Mouse (Mus musculus): ENCODE measurements around the gene Rccd1. TPM values are rescaled to one million over a fixed set of nuclear protein-coding genes. Genes with fewer than 3 reads are reported as not detected.

Gene Rccd1
- polyA plus RNA-seq, 1 experiment from 2014 or later, result 3.4 TPM

DNA sequence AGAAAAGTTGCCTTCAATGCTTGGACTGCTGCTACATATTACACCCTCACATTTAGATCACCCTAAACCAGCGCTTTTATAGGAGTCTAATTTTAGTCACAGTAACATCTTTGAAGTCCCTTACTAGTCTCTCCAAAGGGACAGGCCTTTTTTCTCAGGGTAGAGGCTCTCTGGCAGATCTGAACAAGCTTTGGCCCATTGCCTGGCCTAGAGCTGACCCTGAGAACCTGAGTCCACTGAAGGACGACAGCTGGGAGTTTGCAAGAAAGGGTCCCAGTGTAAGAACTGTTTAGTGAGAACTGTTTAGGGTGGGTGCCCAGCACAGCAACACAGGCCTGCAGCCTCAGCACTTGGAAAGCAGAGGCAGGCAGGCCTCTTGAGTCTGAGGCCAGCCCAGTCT is 41.5 kb upstream of the Rccd1 start:
- DNase-seq (ENCODE audit: low spot score) (peak; percentile 43), ATAC-seq (no peak)
- TF ChIP-seq CTCF (IDR thresholded peaks at IDR 0.05) (no peak), EP300 (IDR thresholded peaks at IDR 0.05) (no peak)
- WGBS, result 71% methylated on average over 2 of the region's 2 CpGs
- Histone ChIP-seq H3K27me3 (replicated peaks; ENCODE audit: insufficient read depth, low read length) (no peaks in the 10 kb centered on the region), H3K4me2 (replicated peaks; ENCODE audit: low read depth, low read length) (no peak overlapping the region), H3K9me3 (ENCODE audit: low read length) (no peaks in the 10 kb centered on the region), H3K36me3 (ENCODE audit: insufficient read depth, low read length) (peaks cover 28% of the 10 kb centered on the region), H3K27ac (ENCODE audit: low read length) (no peak overlapping the region), H3K4me1 (ENCODE audit: insufficient read depth, low read depth, low read length) (peaks cover 8% of the 10 kb centered on the region), H3K9ac (replicated peaks; ENCODE audit: low read depth) (no peak overlapping the region), H3K4me3 (ENCODE audit: low read depth, low read length) (no peak overlapping the region)

DNA sequence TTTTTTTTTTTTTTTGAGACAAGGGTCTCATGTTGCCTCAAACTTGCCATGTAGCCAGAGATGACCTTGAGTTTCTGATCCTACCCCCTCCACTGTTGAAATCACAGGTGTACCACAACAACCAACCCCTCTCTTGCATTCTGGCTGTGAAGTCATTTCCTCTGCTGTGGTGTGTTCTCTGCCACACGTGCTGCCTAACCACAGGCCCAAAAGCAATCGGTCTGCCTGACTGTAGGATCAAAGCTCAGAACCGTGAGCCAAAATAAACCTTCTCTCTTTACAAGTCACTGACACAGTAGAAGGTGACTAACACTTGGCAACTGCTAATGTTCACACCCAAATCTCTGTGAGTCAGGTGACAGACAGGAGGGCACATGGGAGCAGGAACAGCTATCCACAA is 36.2 kb upstream of the Rccd1 start:
- Histone ChIP-seq H3K4me2 (replicated peaks; ENCODE audit: low read depth, low read length) (no peak overlapping the region), H3K36me3 (ENCODE audit: insufficient read depth, low read length) (peaks cover 46% of the 10 kb centered on the region), H3K9me3 (ENCODE audit: low read length) (no peaks in the 10 kb centered on the region), H3K27me3 (replicated peaks; ENCODE audit: insufficient read depth, low read length) (no peaks in the 10 kb centered on the region), H3K4me3 (ENCODE audit: low read depth, low read length) (no peak overlapping the region), H3K4me1 (ENCODE audit: insufficient read depth, low read depth, low read length) (no peaks in the 10 kb centered on the region), H3K9ac (replicated peaks; ENCODE audit: low read depth) (no peak overlapping the region), H3K27ac (ENCODE audit: low read length) (no peak overlapping the region)
- no peak for DNase-seq (ENCODE audit: low spot score)
- TF ChIP-seq CTCF (IDR thresholded peaks at IDR 0.05) (no peak), EP300 (IDR thresholded peaks at IDR 0.05) (no peak)
- WGBS, result 49% methylated on average over 3 of the region's 3 CpGs
- no peak for ATAC-seq

DNA sequence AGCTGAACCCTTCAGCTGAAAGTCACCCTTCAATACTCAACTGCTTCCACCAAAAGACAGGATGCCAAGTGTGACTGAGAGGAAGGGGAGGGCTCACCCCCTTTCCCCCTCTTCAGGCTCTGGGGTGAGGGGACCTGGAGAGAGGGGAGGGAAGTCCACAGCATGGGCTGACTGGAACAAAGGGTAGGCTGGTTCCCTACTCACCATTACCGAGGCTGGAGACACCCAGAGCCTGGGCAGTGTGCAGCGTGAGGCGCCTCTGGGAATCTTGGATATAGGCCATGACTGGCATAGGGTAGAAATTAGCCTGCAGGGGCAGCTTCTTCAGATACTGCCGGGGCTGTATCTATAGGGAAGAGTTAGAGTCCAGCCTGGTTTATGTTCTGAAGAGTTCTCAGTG is 33.8 kb upstream of the Rccd1 start:
- Histone ChIP-seq H3K9ac (replicated peaks; ENCODE audit: low read depth) (no peak overlapping the region), H3K27ac (ENCODE audit: low read length) (no peak overlapping the region), H3K4me3 (ENCODE audit: low read depth, low read length) (no peak overlapping the region), H3K27me3 (replicated peaks; ENCODE audit: insufficient read depth, low read length) (no peaks in the 10 kb centered on the region), H3K4me2 (replicated peaks; ENCODE audit: low read depth, low read length) (no peak overlapping the region), H3K36me3 (ENCODE audit: insufficient read depth, low read length) (peaks cover 33% of the 10 kb centered on the region), H3K9me3 (ENCODE audit: low read length) (no peaks in the 10 kb centered on the region), H3K4me1 (ENCODE audit: insufficient read depth, low read depth, low read length) (no peaks in the 10 kb centered on the region)
- WGBS, result 73% methylated on average over 4 of the region's 4 CpGs
- DNase-seq (ENCODE audit: low spot score) (no peak), ATAC-seq (no peak)
- no peak for TF ChIP-seq CTCF (IDR thresholded peaks at IDR 0.05)
- no peak for TF ChIP-seq EP300 (IDR thresholded peaks at IDR 0.05)

DNA sequence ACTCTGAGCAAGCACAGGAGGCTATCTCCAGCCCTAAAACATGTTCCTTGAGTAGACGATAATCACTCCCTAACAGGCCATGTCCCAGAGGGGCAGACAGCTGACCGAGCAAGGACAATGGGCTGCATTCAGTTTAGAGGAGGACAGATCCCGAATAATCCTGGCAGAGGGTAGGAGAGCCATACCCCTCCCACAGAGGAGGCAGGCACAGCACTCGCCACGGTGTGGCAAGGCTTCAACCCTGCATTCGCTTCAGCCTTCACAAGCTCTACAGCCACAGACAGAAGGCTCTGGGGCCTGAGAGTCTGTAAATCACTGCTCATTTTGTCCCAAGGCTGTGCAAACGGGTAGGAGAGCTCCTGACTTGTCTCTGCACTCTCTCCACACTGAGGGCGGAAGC is 32.9 kb upstream of the Rccd1 start:
- ATAC-seq, result no peak
- no peak overlapping the region for H3K4me2 ChIP-seq (replicated peaks; ENCODE audit: low read depth, low read length)
- no peaks in the 10 kb centered on the region for H3K9me3 ChIP-seq (ENCODE audit: low read length)
- H3K27me3 ChIP-seq (replicated peaks; ENCODE audit: insufficient read depth, low read length), result no peaks in the 10 kb centered on the region
- TF ChIP-seq EP300 (IDR thresholded peaks at IDR 0.05) (no peak), CTCF (IDR thresholded peaks at IDR 0.05) (no peak)
- H3K9ac ChIP-seq (replicated peaks; ENCODE audit: low read depth), result no peak overlapping the region
- H3K4me3 ChIP-seq (ENCODE audit: low read depth, low read length), result no peak overlapping the region
- no peak for DNase-seq (ENCODE audit: low spot score)
- H3K4me1 ChIP-seq (ENCODE audit: insufficient read depth, low read depth, low read length), result no peaks in the 10 kb centered on the region
- no peak overlapping the region for H3K27ac ChIP-seq (ENCODE audit: low read length)
- peaks cover 27% of the 10 kb centered on the region for H3K36me3 ChIP-seq (ENCODE audit: insufficient read depth, low read length)
- WGBS, result 68% methylated on average over 8 of the region's 8 CpGs

DNA sequence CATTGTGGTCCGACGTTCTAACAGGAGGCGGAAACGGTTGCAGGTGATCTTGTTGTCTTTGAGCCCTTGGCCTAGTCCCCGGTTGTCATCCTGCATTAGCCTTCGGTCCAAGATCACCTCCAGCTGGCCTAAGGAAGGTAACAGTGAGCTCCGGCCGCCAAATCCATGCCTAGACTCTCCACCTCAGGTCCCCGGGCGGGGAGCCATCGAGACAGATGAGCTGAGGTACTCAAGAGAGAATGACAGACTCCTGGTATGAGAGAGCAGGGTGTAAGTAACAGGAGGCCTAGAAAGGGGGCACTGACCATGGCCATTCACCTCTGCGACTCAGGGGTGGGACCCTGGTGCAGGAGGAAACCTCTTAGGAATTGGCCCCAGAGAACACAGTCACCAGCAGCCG is 32.1 kb upstream of the Rccd1 start:
- DNase-seq (ENCODE audit: low spot score) (no peak), ATAC-seq (no peak)
- no peak overlapping the region for H3K4me2 ChIP-seq (replicated peaks; ENCODE audit: low read depth, low read length)
- TF ChIP-seq CTCF (IDR thresholded peaks at IDR 0.05) (no peak), EP300 (IDR thresholded peaks at IDR 0.05) (no peak)
- no peaks in the 10 kb centered on the region for H3K9me3 ChIP-seq (ENCODE audit: low read length)
- no peaks in the 10 kb centered on the region for H3K4me1 ChIP-seq (ENCODE audit: insufficient read depth, low read depth, low read length)
- 85% methylated on average over 13 of the region's 13 CpGs for WGBS
- H3K27ac ChIP-seq (ENCODE audit: low read length), result no peak overlapping the region
- no peak overlapping the region for H3K4me3 ChIP-seq (ENCODE audit: low read depth, low read length)
- H3K36me3 ChIP-seq (ENCODE audit: insufficient read depth, low read length), result peaks cover 23% of the 10 kb centered on the region
- H3K27me3 ChIP-seq (replicated peaks; ENCODE audit: insufficient read depth, low read length), result no peaks in the 10 kb centered on the region
- no peak overlapping the region for H3K9ac ChIP-seq (replicated peaks; ENCODE audit: low read depth)

DNA sequence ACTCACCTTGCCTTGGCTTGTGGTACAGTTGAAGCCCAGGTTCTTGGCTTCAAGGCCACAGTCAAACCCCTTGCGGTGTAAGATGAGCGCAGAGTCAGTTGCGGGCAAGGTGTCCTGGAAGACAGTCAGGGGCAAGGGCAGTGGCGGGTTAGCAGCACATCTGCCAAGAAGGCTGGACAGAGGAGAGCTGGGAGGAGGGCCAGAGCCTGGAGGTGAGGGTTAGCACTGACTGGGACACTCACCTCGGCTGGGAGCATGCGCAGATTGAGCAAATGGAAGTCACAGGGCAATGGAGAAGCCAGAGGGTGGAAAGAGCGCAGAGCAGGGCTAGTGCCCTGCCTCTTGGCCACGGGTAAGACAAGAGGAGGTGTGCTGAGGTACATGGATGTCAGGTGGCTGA is 28.7 kb upstream of the Rccd1 start:
- TF ChIP-seq CTCF (IDR thresholded peaks at IDR 0.05) (no peak), EP300 (IDR thresholded peaks at IDR 0.05) (no peak)
- Histone ChIP-seq H3K27me3 (replicated peaks; ENCODE audit: insufficient read depth, low read length) (no peaks in the 10 kb centered on the region), H3K4me2 (replicated peaks; ENCODE audit: low read depth, low read length) (no peak overlapping the region), H3K36me3 (ENCODE audit: insufficient read depth, low read length) (peaks cover 26% of the 10 kb centered on the region), H3K9ac (replicated peaks; ENCODE audit: low read depth) (no peak overlapping the region), H3K4me1 (ENCODE audit: insufficient read depth, low read depth, low read length) (no peaks in the 10 kb centered on the region), H3K27ac (ENCODE audit: low read length) (no peak overlapping the region), H3K9me3 (ENCODE audit: low read length) (no peaks in the 10 kb centered on the region), H3K4me3 (ENCODE audit: low read depth, low read length) (no peak overlapping the region)
- ATAC-seq (no peak), DNase-seq (ENCODE audit: low spot score) (no peak)
- 92% methylated on average over 8 of the region's 8 CpGs for WGBS

DNA sequence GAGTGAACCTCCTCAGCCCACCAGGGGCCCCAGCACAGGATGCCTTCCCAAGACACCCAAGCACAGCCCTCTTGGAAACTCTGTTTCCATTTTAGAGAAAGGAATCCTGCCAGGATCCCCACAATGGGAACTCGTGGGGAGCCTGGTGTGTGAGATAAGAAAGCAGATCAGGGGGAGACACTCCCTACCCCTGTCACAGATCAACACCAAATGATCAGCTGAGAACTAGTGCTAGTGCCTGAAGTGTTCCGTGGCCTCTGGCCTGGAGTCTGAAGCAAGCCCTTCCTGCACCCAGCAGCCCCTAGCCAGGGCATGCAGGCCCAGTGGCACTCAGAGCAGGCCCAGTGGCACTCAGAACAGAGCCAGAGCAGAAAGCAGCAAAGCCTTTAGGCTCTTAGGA is 26.6 kb upstream of the Rccd1 start:
- DNase-seq (ENCODE audit: low spot score), result no peak
- WGBS, result 75% methylated on average over 2 of the region's 2 CpGs
- Histone ChIP-seq H3K36me3 (ENCODE audit: insufficient read depth, low read length) (peaks cover 17% of the 10 kb centered on the region; the same call in 1 of the 2 replicates), H3K4me1 (ENCODE audit: insufficient read depth, low read depth, low read length) (no peaks in the 10 kb centered on the region), H3K27me3 (replicated peaks; ENCODE audit: insufficient read depth, low read length) (no peaks in the 10 kb centered on the region), H3K4me3 (ENCODE audit: low read depth, low read length) (no peak overlapping the region), H3K4me2 (replicated peaks; ENCODE audit: low read depth, low read length) (no peak overlapping the region), H3K9ac (replicated peaks; ENCODE audit: low read depth) (no peak overlapping the region), H3K27ac (ENCODE audit: low read length) (no peak overlapping the region), H3K9me3 (ENCODE audit: low read length) (no peaks in the 10 kb centered on the region)
- TF ChIP-seq EP300 (IDR thresholded peaks at IDR 0.05), result no peak
- no peak for TF ChIP-seq CTCF (IDR thresholded peaks at IDR 0.05)
- no peak for ATAC-seq

Measured in lung, postnatal 0 days (tissue).